Mouse (Mus musculus) thymus, postnatal 36 days (tissue): ENCODE measurements around the gene Tspan5.
A peak's percentile ranks its signal among the peaks of the same experiment; 100 is the strongest.

ENCODE experiments used
- DNase-seq, 2 experiments: peaks; one replicate each; pipeline ENCODE4 v3.0.0; 2022; ENCODE audit warnings: mixed read lengths in 2 of 2

Tspan5 gene

DNA sequence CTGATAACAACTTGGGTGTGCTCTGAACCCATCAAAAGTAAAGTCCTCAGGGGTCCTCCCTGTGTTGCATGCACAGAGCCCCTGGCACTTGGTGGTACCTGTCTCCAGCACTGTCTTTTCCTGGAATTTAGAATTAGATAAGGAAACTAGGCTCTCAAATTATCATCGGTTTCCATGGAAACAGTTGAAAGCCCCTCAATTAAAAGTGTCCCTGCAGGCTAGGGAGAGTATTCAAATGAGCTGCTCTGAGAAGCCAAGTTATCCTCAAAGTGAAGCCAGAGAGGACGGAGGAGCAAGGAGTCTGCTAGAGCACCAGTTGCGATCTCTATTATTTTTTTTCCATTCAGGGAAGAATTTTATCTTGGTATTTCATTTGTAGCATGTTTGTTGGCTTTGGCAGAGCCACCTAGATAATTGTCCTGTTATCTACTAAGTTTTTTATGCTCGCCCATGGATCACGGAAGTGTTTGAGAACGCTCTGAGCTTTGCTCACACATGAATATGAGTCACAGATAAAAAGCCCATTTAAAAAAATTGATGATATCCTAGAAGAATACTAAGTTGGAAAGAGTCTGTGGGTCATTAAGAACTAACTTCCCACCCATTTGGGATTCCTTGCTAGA, 139.8 kb downstream of the Tspan5 start:
- no peak for DNase-seq

DNA sequence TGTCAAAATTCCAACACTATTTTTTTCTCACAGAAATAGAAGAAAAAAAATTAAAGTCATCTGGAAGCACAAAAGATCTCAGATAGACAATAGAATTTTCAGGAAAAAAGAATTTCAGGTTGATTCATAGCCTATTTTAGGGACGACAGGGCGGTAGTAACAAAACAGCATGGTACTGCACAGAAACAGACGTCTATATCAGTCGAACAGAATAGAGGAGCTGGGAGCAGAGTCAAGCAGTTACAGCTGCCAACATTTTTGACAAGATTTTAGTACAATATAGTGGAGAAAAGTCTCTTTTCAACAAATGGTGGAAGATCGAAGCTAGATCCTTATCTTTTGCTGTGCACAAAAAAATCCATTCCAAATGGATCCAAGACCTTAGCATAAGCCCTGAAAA, 144.1 kb downstream of the Tspan5 start:
- DNase-seq: no peak

DNA sequence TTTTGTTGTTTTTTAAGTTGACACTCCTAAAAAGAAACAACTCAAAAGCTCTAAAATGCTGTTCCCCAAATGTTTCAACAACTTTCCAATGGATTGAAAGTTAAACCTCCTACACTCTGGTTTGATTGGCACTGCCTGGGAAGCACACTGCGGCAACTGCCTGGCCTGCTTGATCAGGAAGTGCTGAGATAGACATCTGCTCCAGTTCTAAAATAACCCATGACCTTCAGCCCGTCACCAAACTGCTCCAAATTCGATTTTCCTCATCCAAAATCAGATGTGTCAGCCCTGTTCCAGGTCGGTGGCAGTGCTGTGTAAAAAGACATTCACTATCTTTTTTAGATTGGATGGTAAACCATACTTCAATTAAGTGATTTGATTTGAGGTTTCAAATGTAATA, 147.2 kb downstream of the Tspan5 start:
- DNase-seq: no peak

DNA sequence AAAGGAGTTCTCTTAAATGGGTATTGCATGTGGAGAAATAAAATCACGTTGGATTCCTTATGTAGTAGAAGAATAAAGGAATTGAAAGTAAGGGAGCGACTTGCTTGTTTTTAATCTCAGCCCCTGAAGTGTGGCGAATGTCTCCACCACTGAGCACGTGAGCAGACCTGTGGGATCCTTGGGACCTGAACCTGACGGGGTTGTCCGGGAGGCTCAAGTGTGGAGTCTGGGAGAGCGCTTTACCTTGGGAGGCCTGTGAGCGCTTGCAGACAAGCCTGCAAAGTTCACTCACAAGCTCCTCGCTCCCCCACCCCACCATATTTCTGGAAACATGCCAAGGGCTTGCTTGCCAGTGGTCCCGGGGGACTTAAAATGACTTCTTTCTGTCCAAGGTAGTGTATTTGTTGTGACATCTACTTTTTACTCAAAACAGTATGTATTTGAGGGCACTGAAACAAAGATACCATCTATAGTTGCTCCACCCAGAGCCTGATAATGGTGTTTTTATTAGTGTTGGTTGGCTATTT, 147.8 kb downstream of the Tspan5 start:
- DNase-seq: no peak

DNA sequence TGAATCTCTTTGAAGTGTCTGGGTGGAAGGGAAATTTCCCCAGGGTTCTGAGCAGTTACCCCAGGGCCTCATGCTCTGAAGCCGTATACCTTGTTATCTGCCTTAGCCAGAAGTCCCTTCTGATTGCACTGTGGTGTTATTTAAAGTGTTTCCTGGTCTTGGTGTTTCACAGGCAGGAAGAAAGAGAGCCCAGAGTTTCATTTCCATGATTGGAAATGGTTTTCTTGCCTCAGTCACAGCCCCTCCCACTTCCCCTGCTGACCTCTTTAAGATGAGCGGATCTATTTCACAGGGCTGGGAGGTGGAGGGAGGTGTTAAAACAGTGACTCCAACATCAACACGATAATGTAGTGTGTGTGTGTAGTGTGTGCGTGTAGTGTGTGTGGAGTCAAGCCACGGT, 151.5 kb downstream of the Tspan5 start:
- DNase-seq: no peak

DNA sequence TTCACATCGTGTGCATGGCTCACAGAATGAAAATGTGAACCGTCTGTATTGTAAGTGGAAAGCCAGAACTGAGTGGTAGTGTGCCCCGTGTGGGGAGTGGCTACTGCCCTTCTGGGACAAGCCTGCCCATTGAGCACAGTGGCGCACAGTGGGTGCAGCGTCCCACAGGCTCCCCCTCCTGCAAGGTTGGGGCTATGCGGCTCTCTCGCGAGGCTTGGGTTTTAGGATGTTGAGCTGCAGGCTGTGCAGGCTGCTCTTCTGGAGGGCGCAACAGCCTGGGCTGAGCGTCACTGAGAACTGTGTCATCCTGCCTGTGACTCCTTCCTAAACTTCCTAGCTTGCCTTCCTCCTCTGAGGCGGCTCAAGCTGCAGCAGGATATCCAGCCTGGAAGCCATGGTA, 155.5 kb downstream of the Tspan5 start:
- peak in 1 of 2 experiments; percentile 26 for DNase-seq

DNA sequence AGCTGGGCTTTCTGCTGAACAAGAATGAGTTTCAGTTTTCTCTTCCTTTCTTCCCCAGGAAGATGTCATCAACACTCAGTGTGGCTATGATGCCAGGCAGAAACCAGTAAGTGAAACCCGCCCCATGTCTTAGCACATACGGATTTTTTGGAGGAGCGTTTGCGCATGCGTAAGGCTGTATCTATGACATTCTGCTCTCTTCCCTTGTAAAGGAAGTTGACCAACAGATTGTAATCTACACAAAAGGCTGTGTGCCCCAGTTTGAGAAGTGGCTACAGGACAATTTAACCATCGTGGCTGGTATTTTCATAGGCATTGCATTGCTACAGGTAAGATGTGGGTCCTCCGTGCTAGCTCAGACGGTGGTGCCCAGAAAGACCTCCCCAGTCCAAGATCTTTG, 156.1 kb downstream of the Tspan5 start:
- DNase-seq: no peak

DNA sequence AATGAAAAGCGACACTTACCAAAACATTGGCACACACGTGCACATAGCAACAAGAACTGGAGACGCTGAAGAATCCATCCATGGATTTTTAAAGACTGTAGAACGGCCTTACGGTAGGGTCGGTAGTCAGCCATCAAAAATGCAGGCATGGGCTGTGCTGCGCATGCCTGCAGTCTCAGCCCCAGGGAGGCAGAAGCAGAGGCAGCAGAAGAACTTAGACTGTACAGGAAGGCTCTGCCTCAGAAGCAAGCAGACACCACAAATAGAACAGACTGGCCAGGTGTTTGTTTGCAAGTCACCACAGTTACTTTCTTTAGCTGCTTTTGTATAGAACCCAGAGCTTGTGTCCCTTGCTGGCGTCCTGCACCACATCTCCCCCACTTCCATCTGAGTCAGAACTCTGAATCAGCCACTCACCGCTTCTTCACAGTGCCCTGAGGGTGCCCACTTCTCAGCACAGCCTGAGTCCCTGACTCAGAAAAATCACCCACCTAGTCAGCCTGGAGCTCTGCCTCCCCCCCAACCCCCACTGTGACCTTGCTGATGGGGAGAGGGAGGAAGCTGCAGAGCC, 158.7 kb downstream of the Tspan5 start:
- no peak for DNase-seq

DNA sequence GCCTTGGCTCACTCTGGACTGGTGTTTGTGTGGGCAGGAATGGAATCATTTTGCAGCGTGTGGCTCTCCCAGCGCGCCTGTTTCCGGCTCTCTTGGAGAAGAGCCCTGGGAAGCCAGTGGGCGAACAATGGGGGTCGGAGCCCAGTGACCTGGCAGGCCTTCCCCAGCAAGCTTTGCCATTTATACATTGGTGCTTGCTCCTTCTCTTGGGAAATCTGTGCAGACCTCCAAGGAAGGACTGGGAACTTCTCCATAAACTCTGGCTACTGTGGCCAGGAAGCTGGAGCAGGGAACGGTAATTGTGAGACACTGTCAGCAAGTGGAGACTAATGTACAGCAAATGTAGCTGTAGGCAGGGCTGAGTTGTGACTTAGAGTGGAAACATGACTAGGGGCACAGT, 163.7 kb downstream of the Tspan5 start:
- DNase-seq: no peak

DNA sequence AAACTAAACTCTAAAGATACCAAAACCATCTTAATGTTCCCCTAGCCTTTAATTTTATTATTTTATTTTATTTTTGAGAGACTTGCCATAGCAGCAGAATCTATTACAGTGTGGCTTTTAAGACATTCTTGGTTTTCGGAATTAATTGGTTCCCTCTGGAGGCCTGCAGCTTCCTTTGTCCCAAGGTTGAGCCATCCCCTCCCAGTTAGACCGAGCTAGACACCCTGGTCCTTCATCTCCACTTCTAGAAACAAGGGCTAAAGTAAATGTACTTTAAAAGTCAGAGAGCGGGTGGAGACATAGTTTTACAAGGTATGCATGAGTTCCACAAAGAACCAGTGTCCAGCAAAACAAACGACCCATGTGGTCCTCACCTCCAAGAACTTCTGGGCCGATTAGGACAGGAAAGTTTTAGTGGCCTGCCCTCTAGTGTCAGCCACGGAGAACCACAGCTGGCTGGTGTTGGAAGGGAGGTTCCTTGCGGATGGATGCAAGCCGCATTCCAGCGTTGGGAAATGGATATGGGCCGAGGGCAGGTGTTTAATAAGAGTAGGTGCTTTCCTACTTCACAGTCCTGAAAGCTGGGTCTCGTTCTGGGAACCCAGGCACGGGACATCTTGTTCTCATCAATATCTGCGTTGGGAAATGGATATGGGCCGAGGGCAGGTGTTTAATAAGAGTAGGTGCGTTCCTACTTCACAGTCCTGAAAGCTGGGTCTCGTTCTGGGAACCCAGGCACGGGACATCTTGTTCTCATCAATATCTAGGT, 164.3 kb downstream of the Tspan5 start:
- DNase-seq: peak; percentile 39 to 45

DNA sequence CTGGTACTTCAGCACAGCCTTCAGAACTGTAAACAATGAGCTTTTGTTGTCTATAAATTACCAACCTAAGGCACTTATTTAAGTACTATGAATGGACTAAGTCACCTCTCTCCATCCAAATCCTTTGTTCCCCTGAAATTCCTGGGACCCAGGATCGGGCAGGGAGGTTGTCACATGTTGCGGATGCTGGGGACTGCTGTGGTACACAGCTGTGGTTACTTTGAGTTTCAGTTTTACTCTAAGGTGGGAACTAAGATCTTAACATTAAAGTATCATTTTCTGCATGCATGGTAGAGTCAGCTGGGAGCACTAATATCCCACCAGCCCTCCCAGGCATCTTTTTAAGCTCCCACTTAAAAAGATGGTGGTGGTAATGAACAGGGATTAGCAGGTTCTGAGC, 167.3 kb downstream of the Tspan5 start:
- no peak for DNase-seq

DNA sequence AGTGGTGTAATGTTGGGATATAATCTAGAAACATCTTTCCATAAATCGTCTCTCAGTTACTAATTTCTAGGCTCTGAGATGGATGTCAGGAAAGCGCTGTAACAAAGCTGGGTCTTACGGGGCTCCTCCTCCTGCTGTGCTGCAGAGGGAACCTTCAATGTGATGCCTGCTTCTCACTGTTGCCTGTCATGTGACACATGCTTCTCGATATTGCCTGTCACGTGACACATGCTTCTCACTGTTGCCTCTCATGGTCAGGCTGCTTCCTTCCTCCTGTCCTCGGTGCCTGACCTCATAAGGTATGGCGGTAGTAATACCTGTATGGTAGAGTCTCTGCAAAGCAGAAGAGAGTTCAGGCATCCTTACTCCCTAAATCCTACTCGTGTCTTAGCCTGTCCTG, 170.5 kb downstream of the Tspan5 start:
- no peak for DNase-seq

DNA sequence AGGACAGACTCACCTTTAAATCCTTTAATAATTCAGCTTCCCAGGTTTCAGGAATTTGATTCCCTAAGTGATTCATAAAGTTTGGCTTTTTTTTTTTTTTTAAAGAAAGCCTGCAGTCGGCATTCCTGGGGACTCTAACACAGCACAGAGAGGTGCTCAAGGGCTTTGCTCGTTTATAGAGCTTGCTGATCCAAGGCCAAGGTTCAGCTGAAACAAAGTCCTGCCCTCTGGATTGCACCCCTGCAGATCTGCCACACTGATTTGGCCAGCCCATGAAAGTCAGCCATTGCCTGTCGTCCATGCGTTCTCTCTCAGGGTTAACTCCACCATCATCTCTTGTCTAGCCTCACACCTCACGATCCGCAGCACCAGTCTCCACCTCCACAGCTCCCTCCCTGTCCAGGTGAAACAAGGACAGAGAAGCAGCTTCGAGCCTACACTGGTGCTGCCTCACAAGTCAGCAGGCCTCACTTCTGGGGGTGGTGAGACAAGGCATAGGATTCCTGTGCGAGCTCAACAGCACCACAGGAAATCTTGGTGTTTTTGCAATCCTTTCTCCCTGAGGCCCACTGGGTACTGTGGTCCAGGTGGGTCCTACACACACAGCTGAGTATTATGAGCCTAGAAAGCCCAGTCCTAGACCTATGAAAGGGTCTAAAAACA, 172.8 kb downstream of the Tspan5 start:
- no peak for DNase-seq

DNA sequence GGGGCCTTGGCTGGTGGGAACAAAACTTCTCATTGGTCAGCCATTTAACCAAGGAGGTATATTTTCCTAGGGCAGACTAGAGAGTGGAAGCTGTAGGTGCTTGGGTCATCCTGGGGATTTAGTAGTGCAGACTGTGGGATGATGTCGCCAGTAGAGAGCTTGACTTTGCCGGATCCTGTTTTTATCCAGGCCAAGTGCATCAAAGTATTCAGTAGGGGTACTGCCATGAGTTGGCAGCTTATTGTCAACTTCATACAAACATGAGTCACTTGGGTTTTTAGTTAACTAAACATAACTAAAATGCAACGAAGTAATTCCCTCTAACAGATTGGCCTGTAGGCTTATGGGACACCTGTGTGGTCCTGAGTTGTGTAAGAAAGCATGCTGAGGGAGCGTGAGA, 174.6 kb downstream of the Tspan5 start:
- no peak for DNase-seq

DNA sequence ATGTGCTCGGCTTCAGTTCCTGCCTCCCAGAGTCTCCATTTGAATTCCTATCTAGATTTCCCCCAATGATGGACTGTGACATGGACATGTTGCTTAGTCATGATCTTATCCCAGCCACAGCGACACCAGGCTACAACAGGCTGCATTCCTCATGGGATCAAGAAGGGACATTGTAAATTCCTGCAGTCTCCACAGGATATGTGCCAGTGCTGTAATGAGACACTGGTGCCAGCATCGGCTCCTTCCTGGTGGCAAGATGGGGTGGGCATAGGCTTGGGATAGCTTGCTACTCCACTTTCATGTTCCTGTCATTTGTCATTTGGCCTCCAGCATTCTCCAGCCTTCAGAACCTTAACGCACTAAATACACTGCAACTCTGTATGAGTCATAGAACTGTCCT, 175.0 kb downstream of the Tspan5 start:
- no peak for DNase-seq

DNA sequence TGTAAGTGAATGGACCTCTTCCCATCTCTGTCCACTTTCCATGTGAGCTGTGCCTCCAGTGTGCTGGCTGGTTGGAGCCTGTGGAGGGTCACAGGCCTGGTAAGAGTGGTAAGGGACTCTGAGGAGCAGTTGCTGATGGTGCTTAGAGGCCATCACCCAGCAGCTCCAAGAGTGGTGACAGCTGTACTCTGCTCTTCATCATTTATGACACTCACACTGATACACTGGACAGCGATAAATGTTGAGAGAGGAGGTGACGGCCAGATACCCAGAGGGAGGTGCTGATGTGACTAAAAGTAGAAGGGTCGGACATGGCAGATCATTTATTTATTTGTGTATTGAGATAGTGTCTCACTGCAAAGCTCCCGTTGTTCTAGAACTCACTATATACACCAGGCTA, 176.2 kb downstream of the Tspan5 start:
- DNase-seq: no peak

DNA sequence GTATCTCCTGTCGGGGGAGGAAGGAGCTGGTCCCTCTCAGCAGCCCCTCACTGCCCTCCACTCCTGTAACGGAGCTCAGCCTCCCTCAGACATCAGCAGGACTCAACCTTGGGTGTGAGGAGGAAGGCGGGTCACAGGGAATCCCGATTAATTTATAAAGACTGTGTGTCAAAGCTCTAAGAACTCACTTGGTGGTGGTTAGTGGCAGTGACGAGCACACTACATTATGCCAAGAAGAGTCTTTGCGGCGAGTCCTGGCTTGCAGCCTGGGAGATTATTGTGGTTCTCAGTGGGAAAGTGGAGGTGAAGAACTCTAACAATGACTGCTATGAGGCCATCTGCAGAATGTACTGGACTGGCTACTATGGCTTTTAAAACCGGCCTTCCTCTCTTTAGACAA, 184.2 kb downstream of the Tspan5 start:
- no peak for DNase-seq

DNA sequence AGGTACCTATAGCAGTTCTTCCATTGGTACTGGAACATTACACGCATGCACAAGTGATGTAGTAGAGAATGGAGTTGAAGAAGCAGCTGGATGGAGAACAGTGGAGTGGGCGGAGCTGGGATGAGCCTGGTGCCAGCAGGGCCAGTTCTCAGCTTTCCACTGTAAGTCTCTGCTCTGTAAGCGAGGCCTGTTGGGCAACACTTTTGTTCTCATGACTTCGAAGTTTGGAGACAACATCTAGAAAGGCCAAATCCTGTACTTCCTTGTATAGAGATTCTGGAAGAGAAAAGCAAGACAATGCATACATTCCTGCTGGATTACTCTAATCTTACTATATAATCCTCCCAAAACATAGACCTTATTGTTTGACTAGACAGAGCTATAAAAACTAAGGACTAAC, 185.4 kb downstream of the Tspan5 start:
- no peak for DNase-seq

DNA sequence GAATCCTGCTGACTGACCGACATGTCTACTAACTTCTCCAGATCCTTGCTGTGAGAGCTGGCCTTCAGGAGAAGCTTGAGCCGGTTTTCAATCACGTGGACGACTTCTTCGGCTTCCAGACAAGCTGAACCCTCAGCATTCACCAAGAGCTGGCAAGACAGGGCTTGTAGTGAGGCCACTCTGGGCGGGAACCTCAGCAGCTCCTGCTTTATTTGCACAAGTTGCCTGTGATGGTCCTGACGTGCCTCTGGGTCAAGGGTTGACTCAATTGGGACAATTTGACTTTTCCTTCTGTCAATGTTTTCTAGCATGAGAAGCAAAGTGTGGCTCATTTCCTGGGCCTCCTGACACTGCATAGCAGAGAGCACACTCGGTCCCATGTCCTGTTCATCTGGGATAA, 194.8 kb downstream of the Tspan5 start:
- DNase-seq: no peak

DNA sequence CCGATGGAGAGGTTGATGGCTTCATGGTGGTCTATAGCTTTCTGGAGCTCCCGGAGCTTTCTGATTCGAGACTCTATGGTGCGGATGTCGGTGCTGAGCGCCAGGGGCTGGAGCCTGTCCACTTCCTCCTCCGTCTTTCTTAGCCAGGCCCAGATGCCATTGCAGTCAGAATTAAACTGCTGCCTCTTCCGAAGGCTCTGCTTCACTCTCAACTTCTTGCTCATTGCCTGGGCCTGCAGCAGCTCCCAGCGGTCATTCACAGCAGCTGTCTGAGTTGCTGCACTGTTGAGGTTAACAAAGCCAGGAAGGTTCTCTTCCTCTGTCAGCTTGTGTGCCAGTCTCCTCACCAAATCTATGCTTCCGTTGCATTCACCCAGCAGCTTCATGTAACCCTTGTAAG, 195.2 kb downstream of the Tspan5 start:
- DNase-seq: no peak

DNA sequence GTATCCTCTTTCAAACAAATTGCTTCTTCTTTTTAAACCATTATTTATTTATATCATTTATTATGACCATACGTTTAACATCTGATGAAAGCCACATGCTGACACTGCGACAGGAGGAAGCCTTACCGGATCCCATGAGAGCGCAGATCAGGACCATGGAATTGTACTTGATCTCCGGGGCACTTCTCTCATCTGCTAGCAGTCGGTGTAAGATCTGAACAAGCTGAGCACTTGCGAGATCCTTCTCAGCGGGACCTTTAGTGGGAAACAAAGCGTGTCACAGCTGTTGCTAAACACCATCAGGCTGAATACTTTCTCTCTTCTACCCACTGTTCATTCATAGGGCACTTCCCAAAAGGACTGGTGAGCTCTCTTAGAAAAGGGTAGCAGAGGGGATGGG, 199.6 kb downstream of the Tspan5 start:
- DNase-seq: no peak

DNA sequence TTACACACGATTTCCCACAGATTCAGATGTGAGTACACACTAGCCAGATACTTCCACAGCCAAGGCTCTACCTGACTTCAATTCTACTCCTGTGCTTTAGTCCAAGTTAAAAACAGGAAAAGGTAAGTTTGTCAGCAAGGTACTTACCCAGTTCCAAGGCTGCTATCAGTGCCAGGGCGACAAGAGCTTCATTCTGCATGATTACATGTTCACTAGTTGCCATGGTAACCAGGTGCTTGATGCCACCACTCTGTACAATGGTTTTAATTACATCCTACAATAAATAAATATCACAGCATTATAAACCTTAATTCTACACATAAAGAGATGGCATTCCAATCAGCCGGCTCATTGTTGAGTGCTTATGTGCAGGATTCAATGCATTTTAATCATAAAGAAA, 203.5 kb downstream of the Tspan5 start:
- DNase-seq: no peak

DNA sequence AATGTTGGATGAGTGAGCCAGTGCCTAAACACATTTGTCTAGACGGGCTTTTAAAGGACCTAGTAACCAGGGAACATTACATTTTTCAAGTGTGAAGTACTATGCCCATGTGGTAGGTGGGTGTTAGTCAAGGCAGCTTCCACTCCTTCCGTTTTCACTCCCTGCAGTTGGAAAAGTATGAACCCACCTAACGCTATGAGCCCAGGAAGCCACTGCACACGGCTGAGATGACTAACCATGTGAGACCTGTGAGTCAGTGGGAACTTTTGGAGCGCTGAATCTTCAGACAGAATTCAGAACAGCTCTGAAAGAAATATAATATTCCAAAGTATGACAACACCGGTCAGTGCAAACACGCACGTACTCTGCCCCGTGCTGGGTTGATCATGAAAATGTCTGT, 207.1 kb downstream of the Tspan5 start:
- no peak for DNase-seq

DNA sequence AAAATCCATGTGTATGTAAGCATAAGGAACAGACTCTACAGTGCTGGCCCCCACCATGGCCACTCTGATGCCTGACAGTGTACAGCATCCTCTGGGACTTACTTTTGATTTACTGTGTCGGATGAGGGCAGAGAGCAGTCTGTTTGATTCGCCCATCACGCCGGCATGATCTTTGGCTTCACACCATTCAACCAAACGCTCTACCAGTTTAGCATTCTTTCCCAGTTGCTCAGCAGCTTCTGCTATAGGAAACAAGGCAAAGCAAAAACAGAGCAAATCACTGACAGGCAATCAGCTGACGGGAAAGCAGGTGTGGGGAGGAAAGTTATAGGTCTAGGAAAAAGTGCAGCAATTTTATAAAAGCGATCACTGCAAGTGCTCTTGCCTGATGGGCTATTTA, 213.2 kb downstream of the Tspan5 start:
- DNase-seq: no peak
